Mouse (Mus musculus): ENCODE results near the gene Fas.

GRCm38 (mm10) chr19:34265604-34266193, 24.8 kb upstream of the Fas start:
- no peak for TF ChIP-seq CTCF (IDR thresholded peaks at IDR 0.05; ENCODE audit: low read depth, low read length)
- no peak for TF ChIP-seq EP300 (IDR thresholded peaks at IDR 0.05; ENCODE audit: insufficient read depth, low read depth, low read length)
